Mouse (Mus musculus) small intestine, adult 10 weeks (tissue): ENCODE measurements around the gene Dusp9. TPM values are rescaled to one million over a fixed set of nuclear protein-coding genes. Genes with fewer than 3 reads are reported as not detected.

Experiments
- polyA plus RNA-seq: library from polyadenylated mRNA; stranded (reverse); fragments of 350-450 nt; fragmentation: Illumina TruSeq; extraction: RNeasy Lipid Tissue Mini Kit (QIAGEN cat#74804); gene quantifications from one replicate; pipeline ENCODE4 v1.2.3, GENCODE M21; 2014; ENCODE audit warnings: low replicate concordance

Gene Dusp9
- not detected for polyA plus RNA-seq

DNA sequence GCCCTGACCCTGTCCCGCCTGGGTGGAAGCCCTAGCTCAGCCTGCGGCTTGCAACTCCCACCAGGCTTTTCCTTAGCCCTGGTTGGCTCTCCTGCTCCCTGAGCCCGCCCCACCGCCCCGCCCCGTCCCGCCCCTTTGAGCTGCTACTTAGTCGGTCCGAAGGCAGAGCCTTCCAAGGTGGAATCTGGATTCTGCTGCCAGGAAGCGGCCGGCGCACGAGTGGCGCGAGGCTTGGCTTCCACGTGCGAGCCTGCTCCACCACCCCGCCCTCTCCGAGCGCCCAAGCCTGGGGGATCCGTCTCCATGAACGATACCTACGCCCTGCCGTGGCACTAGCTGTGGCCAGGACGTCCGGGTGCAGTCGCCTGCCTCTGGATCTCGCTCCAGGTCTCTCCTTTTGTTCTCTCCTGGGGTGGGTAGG is at the start of gene Dusp9:
Gene Dusp9 (plus strand): TSS at position 165 of the 421 bp plus-strand sequence.

DNA sequence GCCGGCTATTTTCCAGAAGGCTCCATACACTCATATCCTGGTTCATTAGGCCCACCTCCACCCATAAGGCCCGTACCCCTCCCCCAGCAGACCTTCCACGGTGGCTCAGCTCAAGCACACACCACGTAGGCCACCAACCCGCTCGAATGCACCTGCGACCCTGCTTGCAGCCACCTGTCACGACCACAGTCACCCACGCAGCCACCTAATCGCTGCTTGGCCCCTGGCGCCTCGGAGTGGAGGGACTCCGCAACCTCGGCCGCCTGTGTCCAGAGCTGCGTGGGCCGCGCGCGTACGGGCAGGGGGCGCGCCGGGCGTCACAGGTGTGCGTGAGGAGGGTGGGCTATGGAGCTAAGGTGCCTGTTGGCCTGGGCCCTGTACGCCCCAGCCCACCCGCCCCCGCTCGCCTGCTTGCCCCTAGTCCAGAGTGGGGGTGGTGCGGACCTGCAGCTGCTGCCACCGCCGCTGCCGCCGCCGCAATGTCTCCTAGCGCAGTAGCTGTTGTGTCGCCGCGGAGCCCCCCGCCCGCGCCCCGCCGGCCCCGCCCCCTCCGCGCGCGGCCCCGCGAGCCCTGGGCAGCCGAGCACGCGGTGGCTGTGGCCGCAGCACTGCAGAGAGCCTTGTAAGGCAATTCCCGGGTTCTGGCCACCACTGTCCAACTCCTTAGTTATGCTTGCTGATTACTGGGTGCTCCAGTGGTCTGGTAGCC is 20.5 kb downstream of the Dusp9 start, which contains the start of gene Pnck:
Gene Pnck (minus strand): TSS at position 543 of the 709 bp plus-strand sequence.

DNA sequence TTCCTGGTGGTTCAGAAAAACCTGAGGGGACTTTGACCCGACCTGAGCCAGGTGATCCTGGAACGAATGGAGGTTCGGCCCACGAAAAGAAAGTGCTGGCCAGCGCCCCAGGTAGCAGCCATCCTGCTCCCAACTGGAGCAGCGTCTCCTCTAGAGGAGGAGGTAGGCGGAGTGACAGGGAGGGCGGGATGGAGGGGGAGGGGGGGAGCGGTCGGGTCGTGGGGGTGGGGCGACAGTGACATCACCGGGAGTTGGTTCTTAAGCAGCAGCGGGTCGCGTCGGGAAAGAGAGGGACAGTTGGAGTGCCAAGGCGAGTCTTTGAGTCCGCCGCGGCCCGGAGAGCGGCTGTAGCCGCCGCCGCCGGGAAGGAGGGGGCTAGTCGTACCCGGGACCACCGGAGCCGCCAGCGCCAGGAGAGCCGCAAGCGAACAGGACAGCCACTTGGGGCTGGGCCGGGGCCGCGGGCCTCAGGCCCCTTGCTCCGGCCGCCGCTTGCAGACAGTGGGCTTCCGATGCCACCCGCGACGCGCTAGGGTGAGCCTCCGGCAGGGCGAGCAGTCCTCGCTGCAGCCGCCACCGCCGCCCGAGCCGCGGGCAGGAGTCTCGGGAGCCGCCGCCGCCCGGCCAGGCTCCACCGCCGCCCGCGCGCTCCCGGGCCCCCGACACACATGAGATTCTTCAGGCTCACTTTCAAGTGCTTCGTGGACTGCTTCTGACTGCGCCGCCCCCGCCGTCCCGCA is 33.8 kb downstream of the Dusp9 start, which contains the start of gene Slc6a8:
Gene Slc6a8 (plus strand): TSS at position 272 of the 740 bp plus-strand sequence.

Other genes with a start within 250 kb of the Dusp9 start
- gene Gm18336, start 240.7 kb upstream of the Dusp9 start, polyA plus RNA-seq: not detected
- gene Zfp92, start 228.3 kb upstream of the Dusp9 start, polyA plus RNA-seq: 1.2 TPM
- not detected for gene Trex2, start 204.1 kb upstream of the Dusp9 start, polyA plus RNA-seq
- gene Haus7, start 180.4 kb upstream of the Dusp9 start, polyA plus RNA-seq: 2.8 TPM
- gene Bgn, start 155.8 kb upstream of the Dusp9 start, polyA plus RNA-seq: 47.9 TPM
- gene Atp2b3, start 136.3 kb upstream of the Dusp9 start, polyA plus RNA-seq: not detected
- gene Pnck, start 20.7 kb downstream of the Dusp9 start, polyA plus RNA-seq: not detected
- 276 TPM for gene Slc6a8, start 33.7 kb downstream of the Dusp9 start, polyA plus RNA-seq
- gene Bcap31, start 76.8 kb downstream of the Dusp9 start, polyA plus RNA-seq: 178 TPM
- gene Abcd1, start 77.2 kb downstream of the Dusp9 start, polyA plus RNA-seq: 5.5 TPM
- gene Plxnb3, start 117.7 kb downstream of the Dusp9 start, polyA plus RNA-seq: not detected
- gene Srpk3, start 135.0 kb downstream of the Dusp9 start, polyA plus RNA-seq: not detected
- gene Idh3g, start 147.5 kb downstream of the Dusp9 start, polyA plus RNA-seq: 18.0 TPM
- 25.0 TPM for gene Ssr4, start 147.6 kb downstream of the Dusp9 start, polyA plus RNA-seq
- gene Pdzd4, start 185.6 kb downstream of the Dusp9 start, polyA plus RNA-seq: 0.22 TPM